Mouse (Mus musculus) heart, postnatal 0 days (tissue): ENCODE measurements around the gene Rab31.

ENCODE experiments used
- CTCF ChIP-seq: IDR thresholded peaks from 2 replicates; pipeline ENCODE4 v1.5.1; 2016; ENCODE audit warnings: antibody characterized with exemption, control low read depth, low read depth
- EP300 ChIP-seq: IDR thresholded peaks from 2 replicates; pipeline ENCODE4 v1.6.1; 2016; ENCODE audit warnings: antibody characterized with exemption, low read depth

- TF ChIP-seq CTCF (no peak), EP300 (no peak)
Observed at GRCm38 (mm10) chr17:65648371-65649174, 124.0 kb downstream of the Rab31 start.
